Mouse (Mus musculus) hindbrain, embryonic 14.5 days (tissue): ENCODE measurements around the gene Tbkbp1. TPM values are rescaled to one million over a fixed set of nuclear protein-coding genes. Genes with fewer than 3 reads are reported as not detected.

Source experiments
- ATAC-seq: fragments of 200-750 bp; cut with Nextera tagmentation; 2 replicates; pipeline ENCODE4 v1.8.0; 2017; ENCODE audit warnings: moderate number of reproducible peaks, mild to moderate bottlenecking, moderate TSS enrichment, moderate library complexity; ENCODE audit not compliant: low FRiP score
- DNase-seq: peaks from one replicate; pipeline ENCODE4 v3.0.0-alpha.2; 2015; ENCODE audit warnings: low spot score
- H3K27ac ChIP-seq: fragments of 300-500 bp; sonication (generic); 2 replicates; pipeline ENCODE4 v1.5.1; 2014; ENCODE audit warnings: mild to moderate bottlenecking, moderate library complexity
- H3K27me3 ChIP-seq: fragments of 300-500 bp; sonication (generic); 2 replicates; pipeline ENCODE4 v1.6.1; 2014; ENCODE audit warnings: mild to moderate bottlenecking, low read length, mixed read lengths; ENCODE audit not compliant: control insufficient read depth, insufficient read depth
- H3K36me3 ChIP-seq: fragments of 300-500 bp; sonication (generic); replicated peaks from 2 replicates; pipeline ENCODE4 v1.6.1; 2014; ENCODE audit not compliant: control insufficient read depth, insufficient read depth
- H3K4me1 ChIP-seq: fragments of 300-500 bp; sonication (generic); replicated peaks from 2 replicates; pipeline ENCODE4 v1.6.1; 2014; ENCODE audit warnings: antibody characterized with exemption, low read length, mixed read lengths; ENCODE audit not compliant: control insufficient read depth, insufficient read depth
- H3K4me2 ChIP-seq: fragments of 300-500 bp; sonication (generic); replicated peaks from 2 replicates; pipeline ENCODE4 v1.6.1; 2014; ENCODE audit warnings: mild to moderate bottlenecking, moderate library complexity
- H3K4me3 ChIP-seq: fragments of 300-500 bp; sonication (generic); replicated peaks from 2 replicates; pipeline ENCODE4 v1.5.1; 2014; ENCODE audit warnings: mild to moderate bottlenecking, low read length
- H3K9ac ChIP-seq: fragments of 300-500 bp; sonication (generic); 2 replicates; pipeline ENCODE4 v1.6.1; 2014
- H3K9me3 ChIP-seq: fragments of 300-500 bp; sonication (generic); 2 replicates; pipeline ENCODE4 v1.6.1; 2016; ENCODE audit warnings: low read length; ENCODE audit not compliant: control insufficient read depth
- WGBS: fragments of 180-500 bp; shearing (Covaris S2); extraction: QIAGEN DNeasy Blood & Tissue Kit; methylation state at CpG from one replicate; pipeline ENCODE4 v1.1.7; 2014; 5-methylcytosine and 5-hydroxymethylcytosine counted together
- polyA plus RNA-seq: library from polyadenylated mRNA; unstranded; fragments of >200 nt; fragmentation: Nextera tagmentation; extraction: Ambion mirVana; gene quantifications from 2 replicates; pipeline ENCODE4 v1.2.1, GENCODE M21; 2014

Gene Tbkbp1
- polyA plus RNA-seq, 1 experiment from 2014 or later = 10.8 TPM

DNA sequence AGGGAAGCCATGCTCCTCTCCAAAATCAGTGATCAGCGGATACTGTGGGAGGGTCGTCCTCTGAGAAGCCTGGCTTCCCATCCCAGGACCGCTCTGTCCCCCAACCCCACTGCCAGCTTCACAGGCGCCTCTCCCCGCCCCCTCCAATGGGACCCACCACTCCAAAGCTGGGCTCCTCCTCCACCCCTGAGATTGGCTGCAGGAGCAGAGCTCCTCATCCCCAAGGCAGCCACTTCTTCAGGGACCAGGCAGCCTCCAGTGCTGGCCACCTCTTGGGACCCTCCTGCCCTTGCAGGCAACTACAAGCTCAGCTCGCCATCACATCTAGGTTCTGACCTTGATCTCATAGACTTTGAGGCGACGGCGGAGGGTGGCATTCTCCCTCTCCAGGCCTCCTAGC lies 2.3 kb downstream of the Tbkbp1 start:
- Histone ChIP-seq H3K27ac (no peak overlapping the region), H3K9ac (peak overlapping the region; percentile 93; the same call in 1 of the 2 replicates), H3K4me2 (peak overlapping the region; percentile 72), H3K9me3 (no peaks in the 10 kb centered on the region), H3K4me3 (no peak overlapping the region), H3K36me3 (peaks cover 41% of the 10 kb centered on the region), H3K27me3 (no peaks in the 10 kb centered on the region), H3K4me1 (peaks cover 18% of the 10 kb centered on the region)
- WGBS = 33% methylated on average over 8 of the region's 9 CpGs
- ATAC-seq (no peak), DNase-seq (no peak)

DNA sequence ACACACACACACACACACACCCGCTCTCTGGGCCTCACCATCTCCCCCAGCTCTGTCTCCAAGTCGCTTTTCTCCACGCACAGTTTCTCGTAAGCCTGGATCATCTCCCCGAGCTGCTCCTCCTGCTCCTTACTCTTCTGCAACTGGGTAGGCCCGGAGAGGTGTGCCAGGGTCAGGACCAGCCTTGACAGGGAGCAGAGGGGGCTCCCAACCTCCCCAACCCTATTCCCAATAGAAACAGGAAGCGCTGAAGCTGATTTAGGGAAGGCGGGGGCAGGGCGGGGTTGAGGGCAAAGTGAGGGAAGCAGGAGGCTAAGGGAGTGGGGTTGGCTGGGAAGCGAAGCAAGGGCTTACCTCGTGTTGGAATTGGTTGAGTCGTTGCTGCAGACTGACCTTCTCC lies 2.7 kb downstream of the Tbkbp1 start:
- no peaks in the 10 kb centered on the region for H3K27me3 ChIP-seq
- DNase-seq (no peak), ATAC-seq (no peak)
- 41% methylated on average over 12 of the region's 12 CpGs for WGBS
- peaks cover 18% of the 10 kb centered on the region for H3K4me1 ChIP-seq
- H3K4me2 ChIP-seq = peak overlapping the region; percentile 72
- no peak overlapping the region for H3K27ac ChIP-seq
- H3K4me3 ChIP-seq = no peak overlapping the region
- H3K36me3 ChIP-seq = peaks cover 45% of the 10 kb centered on the region
- H3K9me3 ChIP-seq = no peaks in the 10 kb centered on the region
- 0 out of 2 replicates have a peak overlapping the region, but pooled peaks have one; percentile 93 for H3K9ac ChIP-seq

DNA sequence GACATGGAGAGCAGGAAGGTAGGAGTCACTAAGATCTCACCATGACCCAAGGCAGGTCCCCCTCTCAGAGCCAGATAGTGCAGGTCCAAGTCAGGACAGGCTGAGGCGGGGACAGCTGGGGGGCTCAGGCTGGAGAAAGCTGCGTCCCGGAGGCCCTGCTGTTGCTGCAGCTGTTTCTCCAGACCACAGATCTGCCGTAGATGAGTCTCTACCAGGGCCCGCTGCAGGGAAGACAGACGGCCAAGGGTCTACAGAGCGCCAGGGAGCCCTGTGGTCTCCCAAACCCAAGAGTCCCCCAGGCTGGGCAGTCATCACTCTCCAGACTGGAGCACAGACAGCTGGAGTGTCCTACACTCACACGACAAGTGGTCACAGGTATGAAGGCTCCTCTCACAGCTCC lies 4.0 kb downstream of the Tbkbp1 start:
- H3K27me3 ChIP-seq = no peaks in the 10 kb centered on the region
- WGBS = 76% methylated on average over 8 of the region's 8 CpGs
- no peak overlapping the region for H3K9ac ChIP-seq
- peaks cover 58% of the 10 kb centered on the region for H3K36me3 ChIP-seq
- ATAC-seq (no peak), DNase-seq (no peak)
- no peak overlapping the region for H3K27ac ChIP-seq
- H3K4me1 ChIP-seq = peaks cover 12% of the 10 kb centered on the region
- no peak overlapping the region for H3K4me3 ChIP-seq
- no peak overlapping the region for H3K4me2 ChIP-seq
- H3K9me3 ChIP-seq = no peaks in the 10 kb centered on the region

DNA sequence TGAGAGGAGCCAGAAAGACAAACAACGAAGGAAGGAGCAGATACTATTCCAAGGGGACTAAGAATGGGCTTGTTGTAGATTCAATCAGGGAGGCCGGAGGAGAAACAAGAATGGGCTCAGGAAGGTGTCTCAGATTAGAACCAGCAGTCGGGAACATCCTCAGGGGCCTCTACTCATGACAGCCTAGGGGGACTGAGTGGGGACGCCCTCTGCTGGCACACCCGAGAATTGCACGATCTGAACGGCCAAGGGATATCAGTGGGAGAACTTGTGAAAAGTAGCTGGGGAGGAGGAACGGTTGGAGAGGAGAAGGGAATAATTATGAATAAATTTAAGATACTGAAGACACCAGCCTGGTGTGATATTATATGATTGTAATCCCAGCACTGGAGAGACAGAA lies 4.6 kb downstream of the Tbkbp1 start:
- H3K27me3 ChIP-seq = no peaks in the 10 kb centered on the region
- ATAC-seq (no peak), DNase-seq (peak; percentile 78)
- H3K27ac ChIP-seq = no peak overlapping the region
- peaks cover 62% of the 10 kb centered on the region for H3K36me3 ChIP-seq
- no peak overlapping the region for H3K4me3 ChIP-seq
- 8% methylated on average over 8 of the region's 8 CpGs for WGBS
- H3K4me1 ChIP-seq = peaks cover 7% of the 10 kb centered on the region
- H3K9ac ChIP-seq = no peak overlapping the region
- H3K4me2 ChIP-seq = no peak overlapping the region
- H3K9me3 ChIP-seq = no peaks in the 10 kb centered on the region

DNA sequence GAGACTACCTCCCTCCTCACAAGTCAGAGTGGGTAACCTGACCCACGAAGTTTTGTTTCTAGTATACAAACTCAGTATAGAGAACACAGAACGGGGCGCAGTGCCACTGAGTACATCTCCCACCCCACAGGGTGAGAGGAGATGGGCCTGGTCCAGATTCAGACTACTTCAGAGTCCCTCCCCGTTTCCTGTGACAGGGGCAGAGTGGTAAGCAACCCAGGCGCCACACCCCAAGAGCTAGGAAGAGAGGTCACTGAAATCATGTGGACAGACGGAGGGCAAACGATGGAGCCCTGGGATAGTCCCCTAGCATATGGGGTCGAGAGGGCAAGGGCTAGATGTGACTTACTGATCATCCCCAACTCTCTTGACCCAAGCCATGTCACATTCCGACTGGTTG lies 5.3 kb downstream of the Tbkbp1 start:
- ATAC-seq = no peak
- Histone ChIP-seq H3K27me3 (no peaks in the 10 kb centered on the region), H3K27ac (no peak overlapping the region), H3K4me1 (peaks cover 7% of the 10 kb centered on the region), H3K9ac (0 out of 2 replicates have a peak overlapping the region, but pooled peaks have one; percentile 1), H3K4me3 (no peak overlapping the region), H3K4me2 (no peak overlapping the region), H3K36me3 (peaks cover 62% of the 10 kb centered on the region), H3K9me3 (no peaks in the 10 kb centered on the region)
- DNase-seq = no peak
- WGBS = 86% methylated on average over 9 of the region's 9 CpGs

DNA sequence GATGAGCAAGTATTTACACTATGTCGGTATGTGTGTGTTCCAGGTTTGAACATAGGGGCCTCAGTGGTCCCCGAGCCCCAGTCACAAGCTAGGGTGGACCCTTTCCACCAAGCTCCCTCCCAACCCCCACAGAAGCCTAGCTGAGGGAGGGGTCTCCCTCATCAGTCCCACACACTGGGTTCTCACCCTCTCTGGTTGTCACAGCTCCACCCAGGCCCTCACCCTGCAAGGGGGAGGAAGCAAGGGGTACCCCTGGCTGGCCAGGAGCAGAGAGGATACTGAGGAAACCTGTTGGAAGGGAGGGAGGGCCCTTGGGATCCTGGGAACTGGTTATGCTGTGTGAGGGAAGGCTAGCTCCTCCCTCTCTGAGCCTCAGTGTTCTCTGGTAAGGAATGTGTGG lies 6.0 kb downstream of the Tbkbp1 start:
- DNase-seq = no peak
- H3K36me3 ChIP-seq = peaks cover 62% of the 10 kb centered on the region
- H3K4me2 ChIP-seq = no peak overlapping the region
- H3K4me1 ChIP-seq = peaks cover 7% of the 10 kb centered on the region
- no peak for ATAC-seq
- H3K4me3 ChIP-seq = no peak overlapping the region
- no peaks in the 10 kb centered on the region for H3K9me3 ChIP-seq
- no peak overlapping the region for H3K27ac ChIP-seq
- H3K27me3 ChIP-seq = no peaks in the 10 kb centered on the region
- 70% methylated on average over 2 of the region's 2 CpGs for WGBS
- H3K9ac ChIP-seq = no peak overlapping the region

DNA sequence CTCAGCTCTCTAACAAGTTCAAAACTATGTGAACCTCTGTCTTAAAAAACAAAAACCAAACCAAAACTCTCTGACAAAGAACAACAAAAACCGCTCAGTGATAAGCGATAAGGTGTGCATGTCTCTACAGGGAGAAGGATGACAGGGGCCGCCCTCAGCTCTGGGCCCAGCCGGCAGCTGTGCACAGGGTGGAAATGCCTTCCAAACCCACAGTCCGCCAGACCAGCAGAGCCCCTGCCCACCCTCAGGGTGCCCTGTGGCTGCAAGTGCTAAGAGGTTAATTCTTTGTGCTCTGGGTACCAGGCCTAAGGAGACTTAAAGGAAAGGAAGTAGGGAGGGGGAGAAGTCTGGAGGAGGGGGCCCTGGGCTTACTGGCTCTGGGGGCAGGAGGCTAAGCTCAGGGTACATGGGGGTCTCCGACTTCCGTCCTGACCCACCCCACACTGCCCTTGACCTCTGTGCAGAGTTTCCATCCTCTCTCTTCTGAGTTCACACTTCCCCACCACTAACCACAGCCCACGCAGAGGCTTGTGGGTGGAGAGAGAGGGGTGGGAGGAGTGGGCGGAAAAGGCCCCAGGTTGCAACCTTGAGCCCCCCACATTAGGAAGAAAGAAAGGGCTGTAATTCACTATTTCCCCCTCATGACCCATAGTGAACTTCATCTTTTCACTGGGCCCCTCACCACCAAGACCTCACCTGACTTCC lies 7.9 kb downstream of the Tbkbp1 start:
- H3K27me3 ChIP-seq = 0 out of 2 replicates have a peak, but pooled peaks cover 4% of the 10 kb centered on the region
- peaks cover 56% of the 10 kb centered on the region for H3K36me3 ChIP-seq
- H3K4me1 ChIP-seq = peaks cover 13% of the 10 kb centered on the region
- no peak overlapping the region for H3K4me3 ChIP-seq
- no peak overlapping the region for H3K4me2 ChIP-seq
- DNase-seq = no peak
- H3K9ac ChIP-seq = no peak overlapping the region
- 86% methylated on average over 9 of the region's 9 CpGs for WGBS
- no peaks in the 10 kb centered on the region for H3K9me3 ChIP-seq
- H3K27ac ChIP-seq = no peak overlapping the region
- no peak for ATAC-seq

DNA sequence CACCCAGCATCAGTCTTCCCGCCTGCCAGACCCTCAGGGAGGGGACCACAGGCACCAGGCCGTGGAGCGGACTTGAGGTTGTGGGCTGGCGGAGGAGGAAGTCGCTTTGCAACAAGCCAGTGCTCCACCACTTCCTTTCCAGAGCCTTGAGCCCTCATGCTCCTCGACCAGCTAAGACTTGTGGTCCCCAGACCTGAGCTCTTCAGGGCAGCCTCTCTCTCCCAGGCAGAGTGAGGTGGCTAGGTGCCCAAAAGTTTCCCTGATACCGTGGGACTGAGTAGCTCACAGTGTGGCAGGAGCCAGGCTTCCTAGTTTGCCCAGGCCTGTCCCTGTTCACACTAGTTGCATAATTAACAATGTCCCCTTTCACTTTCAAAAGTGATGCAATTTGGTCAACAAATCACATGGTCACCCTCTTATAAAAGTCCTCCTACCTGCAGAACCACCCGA lies 9.1 kb downstream of the Tbkbp1 start:
- 83% methylated on average over 8 of the region's 8 CpGs for WGBS
- Histone ChIP-seq H3K4me3 (no peak overlapping the region), H3K27me3 (0 out of 2 replicates have a peak, but pooled peaks cover 4% of the 10 kb centered on the region), H3K9ac (no peak overlapping the region), H3K9me3 (no peaks in the 10 kb centered on the region), H3K4me1 (peaks cover 16% of the 10 kb centered on the region), H3K4me2 (no peak overlapping the region), H3K27ac (no peak overlapping the region), H3K36me3 (peaks cover 55% of the 10 kb centered on the region)
- no peak for ATAC-seq
- no peak for DNase-seq

DNA sequence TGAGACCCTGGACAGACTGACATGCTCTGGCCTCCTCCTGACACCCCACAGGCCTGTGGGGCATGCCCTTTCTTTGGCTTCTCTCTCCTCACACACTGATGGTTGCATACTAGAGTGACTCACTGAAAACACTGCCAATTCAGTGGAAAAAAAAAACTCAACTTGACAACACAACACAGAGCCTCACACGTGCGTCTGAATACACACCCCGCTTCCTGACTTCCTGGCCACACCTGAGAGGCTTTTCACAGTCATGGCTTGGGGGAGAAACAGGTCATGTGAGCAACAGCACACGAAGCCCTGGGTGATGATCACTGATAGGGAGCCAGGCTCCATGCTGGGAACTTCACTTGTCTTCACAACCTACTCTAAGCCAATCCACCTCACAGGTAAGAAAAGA lies 10.5 kb downstream of the Tbkbp1 start:
- WGBS = 79% methylated on average over 4 of the region's 4 CpGs
- no peak overlapping the region for H3K4me3 ChIP-seq
- H3K4me2 ChIP-seq = no peak overlapping the region
- no peak for DNase-seq
- H3K9me3 ChIP-seq = no peaks in the 10 kb centered on the region
- H3K36me3 ChIP-seq = peaks cover 53% of the 10 kb centered on the region
- no peak overlapping the region for H3K9ac ChIP-seq
- H3K4me1 ChIP-seq = peaks cover 16% of the 10 kb centered on the region
- ATAC-seq = no peak
- 0 out of 2 replicates have a peak, but pooled peaks cover 4% of the 10 kb centered on the region for H3K27me3 ChIP-seq
- H3K27ac ChIP-seq = no peak overlapping the region
